Mouse (Mus musculus): ENCODE data around the gene Mfsd4a.

- TF ChIP-seq CTCF (conservative IDR thresholded peaks at IDR 0.05; ENCODE audit: low read length) (no peak), POU5F1 (IDR thresholded peaks at IDR 0.05; ENCODE audit: borderline replicate concordance, low read length) (no peak), NANOG (IDR thresholded peaks at IDR 0.05; ENCODE audit: borderline replicate concordance, low read length) (no peak)
These were observed 45.2 kb upstream of the Mfsd4a start for GRCm38 (mm10) chr1:132113098-132113497.

All from E14TG2a.4 (cell line).